Mouse (Mus musculus) cerebellum, adult 2 months (tissue): ENCODE data around the gene Vmn1r23.

ENCODE experiments used
- CTCF ChIP-seq: fragments of 200-500 bp; IDR thresholded peaks from 2 replicates; pipeline ENCODE4 v1.5.1; 2011; ENCODE audit warnings: low read depth, mild to moderate bottlenecking, control low read depth, low read length, moderate library complexity, borderline replicate concordance; ENCODE audit not compliant: insufficient read depth
- POLR2A ChIP-seq: fragments of 200-500 bp; IDR thresholded peaks from 2 replicates; pipeline ENCODE4 v1.6.1; 2011; ENCODE audit warnings: low read length, control low read depth, borderline replicate concordance; ENCODE audit not compliant: insufficient read depth

DNA sequence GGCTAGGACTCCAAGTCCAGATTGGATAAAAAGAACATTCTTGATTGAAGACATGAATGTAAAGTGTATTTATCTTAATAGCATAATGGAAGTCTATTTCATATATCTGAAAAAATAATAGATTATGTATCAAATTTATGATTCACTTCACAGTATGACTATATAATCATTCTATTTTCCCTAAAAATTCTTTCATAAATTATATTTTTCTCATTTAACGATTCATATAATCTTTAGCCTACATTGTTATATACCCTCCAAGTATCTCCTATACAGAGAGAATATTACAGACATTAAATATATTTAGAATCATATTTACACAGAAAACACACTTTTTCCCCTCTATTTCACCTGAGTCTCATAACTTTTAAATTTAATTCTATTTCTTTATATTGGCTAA is at the start of gene Vmn1r23:
- no peak for TF ChIP-seq CTCF
- TF ChIP-seq POLR2A = no peak
